11 mouse cellular contexts compared by ENCODE assay signal in the genomic region with DNA sequence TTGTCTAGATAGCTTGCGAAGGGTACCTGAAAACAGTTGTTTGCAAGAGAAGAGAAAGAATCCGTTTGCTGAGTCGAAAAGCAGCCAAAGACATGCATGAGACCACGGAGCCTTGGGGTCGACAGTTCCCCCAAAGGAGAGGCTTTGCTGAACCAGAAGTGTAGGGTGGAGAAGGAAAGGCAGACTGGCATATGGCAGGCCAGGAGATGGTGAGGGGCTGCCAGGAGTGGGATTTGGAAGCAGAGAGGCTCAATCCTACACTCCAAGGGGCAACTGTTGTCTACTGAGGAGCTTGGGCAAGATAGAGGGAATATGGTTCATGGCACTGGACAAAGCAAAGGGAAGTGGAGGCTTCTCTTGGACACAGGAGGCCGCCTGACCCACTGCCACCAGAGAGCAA.
DNase-seq lines count a peak whose midpoint lies in the region; ATAC-seq and TF ChIP-seq lines count a peak whose summit lies in the region.
"Had no signal": no experiment of that assay in that cellular context is flagged by ENCODE, and none has a peak within 500 bp of the region (broad histone marks: within the 10 kb centered on the region; RNA-seq: fewer than 3 reads in every experiment).

No protein-coding gene starts in this region.

- intact Hi-C loops in heart, adult 2 months (cut with DNase I) = loop anchor here (2.0 to 5.0 kb wide), 3 partner anchors 116 to 212 kb away; no protein-coding TSS in a partner anchor

- no peaks in the 10 kb centered on the region for H3K9me3 ChIP-seq in heart, embryonic 11.5 days (replicated peaks; ENCODE audit: control insufficient read depth, low read length)
- H3K9me3 ChIP-seq in liver, embryonic 13.5 days (replicated peaks) = no peaks in the 10 kb centered on the region
- no peaks in the 10 kb centered on the region for H3K9me3 ChIP-seq in liver, embryonic 11.5 days (ENCODE audit: control insufficient read depth, low read length)
- no peaks in the 10 kb centered on the region for H3K9me3 ChIP-seq in embryonic facial prominence, embryonic 14.5 days (ENCODE audit: control insufficient read depth, low read length)
- H3K9me3 ChIP-seq in stomach, embryonic 16.5 days (replicated peaks; ENCODE audit: control insufficient read depth, low read length) = no peaks in the 10 kb centered on the region
- H3K9me3 ChIP-seq: G1E; midbrain, embryonic 15.5 days had no signal

- H3K36me3 ChIP-seq in heart, adult 2 months (ENCODE audit: control insufficient read depth, insufficient read depth, low read length) = no peaks in the 10 kb centered on the region
- H3K36me3 ChIP-seq in heart, embryonic 11.5 days (ENCODE audit: control insufficient read depth, insufficient read depth, low read length) = no peaks in the 10 kb centered on the region
- H3K36me3 ChIP-seq in liver, embryonic 13.5 days = peaks cover 33% of the 10 kb centered on the region
- H3K36me3 ChIP-seq in liver, embryonic 11.5 days (ENCODE audit: control insufficient read depth, insufficient read depth, low read length) = 0 out of 2 replicates have a peak, but pooled peaks cover 3% of the 10 kb centered on the region
- no peaks in the 10 kb centered on the region for H3K36me3 ChIP-seq in embryonic facial prominence, embryonic 14.5 days (ENCODE audit: control insufficient read depth, insufficient read depth, low read length)
- H3K36me3 ChIP-seq in stomach, embryonic 16.5 days (ENCODE audit: control insufficient read depth, insufficient read depth, low read length) = no peaks in the 10 kb centered on the region
- H3K36me3 ChIP-seq: midbrain, embryonic 15.5 days had no signal

- H3K4me3 ChIP-seq in heart, adult 2 months = no peak overlapping the region
- no peak overlapping the region for H3K4me3 ChIP-seq in heart, embryonic 11.5 days (ENCODE audit: low read depth, low read length)
- H3K4me3 ChIP-seq in liver, embryonic 13.5 days (replicated peaks) = no peak overlapping the region
- no peak overlapping the region for H3K4me3 ChIP-seq in liver, embryonic 11.5 days (ENCODE audit: low read depth, low read length)
- H3K4me3 ChIP-seq in embryonic facial prominence, embryonic 14.5 days (ENCODE audit: low read depth, low read length) = no peak overlapping the region
- no peak overlapping the region for H3K4me3 ChIP-seq in stomach, embryonic 16.5 days (replicated peaks; ENCODE audit: low read length)
- H3K4me3 ChIP-seq: midbrain, embryonic 15.5 days had no signal

- H3K27me3 ChIP-seq in heart, adult 2 months (ENCODE audit: control insufficient read depth, insufficient read depth, low read length) = no peaks in the 10 kb centered on the region
- no peaks in the 10 kb centered on the region for H3K27me3 ChIP-seq in heart, embryonic 11.5 days (ENCODE audit: control insufficient read depth, insufficient read depth, low read length)
- H3K27me3 ChIP-seq in liver, embryonic 13.5 days = peaks cover 19% of the 10 kb centered on the region
- no peaks in the 10 kb centered on the region; the same call in none of the 2 replicates for H3K27me3 ChIP-seq in liver, embryonic 11.5 days (replicated peaks; ENCODE audit: control insufficient read depth, insufficient read depth, low read length)
- H3K27me3 ChIP-seq in embryonic facial prominence, embryonic 14.5 days (replicated peaks; ENCODE audit: control insufficient read depth, insufficient read depth, low read length) = no peaks in the 10 kb centered on the region
- no peaks in the 10 kb centered on the region for H3K27me3 ChIP-seq in stomach, embryonic 16.5 days (ENCODE audit: control insufficient read depth, insufficient read depth, low read length)
- H3K27me3 ChIP-seq: midbrain, embryonic 15.5 days had no signal

- peak overlapping the region; percentile 43 for H3K27ac ChIP-seq in heart, adult 2 months
- no peak overlapping the region for H3K27ac ChIP-seq in heart, embryonic 11.5 days (ENCODE audit: low read depth, low read length)
- H3K27ac ChIP-seq in liver, embryonic 13.5 days = peak overlapping the region; percentile 96
- H3K27ac ChIP-seq in liver, embryonic 11.5 days (ENCODE audit: low read depth, low read length) = no peak overlapping the region
- peak overlapping the region; percentile 87; the same call in 1 of the 2 replicates for H3K27ac ChIP-seq in embryonic facial prominence, embryonic 14.5 days (replicated peaks; ENCODE audit: low read depth, low read length)
- H3K27ac ChIP-seq in stomach, embryonic 16.5 days (ENCODE audit: low read length) = peak overlapping the region; percentile 89
- H3K27ac ChIP-seq: midbrain, embryonic 15.5 days had no signal

- no peak for TF ChIP-seq CTCF in heart, adult 2 months (IDR thresholded peaks at IDR 0.05)

- no peak for TF ChIP-seq POLR2A in heart, adult 2 months (IDR thresholded peaks at IDR 0.05; ENCODE audit: insufficient read depth, low read depth, low read length)

- H3K4me2 ChIP-seq in heart, embryonic 11.5 days = no peak overlapping the region
- peak overlapping the region; percentile 54 for H3K4me2 ChIP-seq in liver, embryonic 13.5 days
- no peak overlapping the region for H3K4me2 ChIP-seq in liver, embryonic 11.5 days
- H3K4me2 ChIP-seq in embryonic facial prominence, embryonic 14.5 days (ENCODE audit: low read depth, low read length) = no peak overlapping the region
- 0 out of 2 replicates have a peak overlapping the region, but pooled peaks have one; percentile 6 for H3K4me2 ChIP-seq in stomach, embryonic 16.5 days (ENCODE audit: low read depth, low read length)
- H3K4me2 ChIP-seq: midbrain, embryonic 15.5 days had no signal

- no peak for ATAC-seq in heart, embryonic 11.5 days (replicated peaks; ENCODE audit: insufficient number of reproducible peaks, low FRiP score, low TSS enrichment)
- ATAC-seq in liver, embryonic 13.5 days (ENCODE audit: low read depth) = peak; percentile 4; the same call in 1 of the 2 replicates
- no peak for ATAC-seq in liver, embryonic 11.5 days (replicated peaks; ENCODE audit: low FRiP score)
- no peak for ATAC-seq in embryonic facial prominence, embryonic 14.5 days (ENCODE audit: low read depth)
- no peak for ATAC-seq in stomach, embryonic 16.5 days (ENCODE audit: insufficient read depth, low FRiP score)
- ATAC-seq: inflammation-experienced regulatory T-cells, adult 6 months had no signal

- H3K9ac ChIP-seq in heart, adult 2 months (ENCODE audit: low read depth, low read length) = no peak overlapping the region
- H3K9ac ChIP-seq in heart, embryonic 11.5 days (ENCODE audit: low read depth, low read length) = no peak overlapping the region
- peak overlapping the region; percentile 72 for H3K9ac ChIP-seq in liver, embryonic 13.5 days
- no peak overlapping the region for H3K9ac ChIP-seq in liver, embryonic 11.5 days (ENCODE audit: low read depth, low read length)
- no peak overlapping the region for H3K9ac ChIP-seq in embryonic facial prominence, embryonic 14.5 days (ENCODE audit: low read depth, low read length)
- H3K9ac ChIP-seq in stomach, embryonic 16.5 days (ENCODE audit: low read length) = no peak overlapping the region
- H3K9ac ChIP-seq: midbrain, embryonic 15.5 days had no signal

- WGBS in heart, adult 2 months = 92% methylated on average over 6 of the region's 6 CpGs
- 73% methylated on average over 6 of the region's 6 CpGs for WGBS in heart, embryonic 11.5 days (ENCODE audit: insufficient replicate concordance)
- whole genome bisulfite sequencing in liver, embryonic 13.5 days (ENCODE audit: insufficient replicate concordance) = 71% methylated on average over 6 of the region's 6 CpGs
- 78% methylated on average over 6 of the region's 6 CpGs for WGBS in liver, embryonic 11.5 days
- WGBS in embryonic facial prominence, embryonic 14.5 days = 80% methylated on average over 6 of the region's 6 CpGs
- WGBS in stomach, embryonic 16.5 days = 85% methylated on average over 6 of the region's 6 CpGs

- DNase-seq in heart, adult 2 months = no peak
- DNase-seq in liver, embryonic 13.5 days = no peak
- DNase-seq in liver, embryonic 11.5 days (ENCODE audit: low spot score) = no peak
- DNase-seq in embryonic facial prominence, embryonic 14.5 days (ENCODE audit: low spot score) = no peak
- DNase-seq in adrenal gland, postnatal 4 days (ENCODE audit: low spot score in 2 of 2) = no peak
- DNase-seq: thymus, adult 18-20 months had no signal

- H3K79me2 ChIP-seq in heart, adult 2 months (replicated peaks; ENCODE audit: control insufficient read depth, insufficient read depth, low read length) = no peaks in the 10 kb centered on the region

- peaks cover 33% of the 10 kb centered on the region for H3K4me1 ChIP-seq in heart, adult 2 months (ENCODE audit: control insufficient read depth, insufficient read depth, low read length)
- H3K4me1 ChIP-seq in heart, embryonic 11.5 days (ENCODE audit: control insufficient read depth, insufficient read depth, low read length) = peaks cover 5% of the 10 kb centered on the region; the same call in 1 of the 2 replicates
- H3K4me1 ChIP-seq in liver, embryonic 13.5 days (replicated peaks) = peaks cover 66% of the 10 kb centered on the region
- peaks cover 12% of the 10 kb centered on the region for H3K4me1 ChIP-seq in liver, embryonic 11.5 days (replicated peaks; ENCODE audit: control insufficient read depth, insufficient read depth, low read length)
- H3K4me1 ChIP-seq in embryonic facial prominence, embryonic 14.5 days (ENCODE audit: control insufficient read depth, insufficient read depth, low read length) = peaks cover 18% of the 10 kb centered on the region
- H3K4me1 ChIP-seq in stomach, embryonic 16.5 days (ENCODE audit: control insufficient read depth, insufficient read depth, low read length) = peaks cover 36% of the 10 kb centered on the region

- TF ChIP-seq EP300 in heart, adult 2 months (IDR thresholded peaks at IDR 0.05; ENCODE audit: insufficient read depth, low read depth, low read length) = no peak

Comparison
In these comparisons a context has a peak if more than half of its experiments do, and no peak if none do; other contexts are left out.
1. H3K27ac ChIP-seq: peak in heart, adult 2 months (single experiment), liver, embryonic 13.5 days (single experiment), embryonic facial prominence, embryonic 14.5 days (single experiment) and stomach, embryonic 16.5 days (single experiment); none in heart, embryonic 11.5 days (single experiment) and liver, embryonic 11.5 days (single experiment).
2. H3K4me2 ChIP-seq: peak in liver, embryonic 13.5 days (single experiment) and stomach, embryonic 16.5 days (single experiment); none in heart, embryonic 11.5 days (single experiment), liver, embryonic 11.5 days (single experiment) and embryonic facial prominence, embryonic 14.5 days (single experiment).